Mouse (Mus musculus) forebrain, embryonic 11.5 days (tissue): Measurements from ENCODE around the gene Zap70. TPM values are rescaled to one million over a fixed set of nuclear protein-coding genes. Genes with fewer than 3 reads are reported as not detected.

Source experiments
- ATAC-seq: fragments of 200-750 bp; cut with Nextera tagmentation; replicated peaks from 2 replicates; pipeline ENCODE4 v1.8.0; 2017; ENCODE audit warnings: moderate TSS enrichment; ENCODE audit not compliant: low FRiP score
- DNase-seq: peaks from one replicate; pipeline ENCODE4 v3.0.0-alpha.2; 2017; ENCODE audit warnings: low spot score
- H3K27ac ChIP-seq: fragments of 300-500 bp; sonication (generic); 2 replicates; pipeline ENCODE4 v1.5.1; 2014; ENCODE audit warnings: low read depth, low read length
- H3K27me3 ChIP-seq: fragments of 300-500 bp; sonication (generic); 2 replicates; pipeline ENCODE4 v1.6.1; 2014; ENCODE audit warnings: mild to moderate bottlenecking, low read length, mixed read lengths; ENCODE audit not compliant: control insufficient read depth, insufficient read depth
- H3K36me3 ChIP-seq: fragments of 300-500 bp; sonication (generic); 2 replicates; pipeline ENCODE4 v1.6.1; 2014; ENCODE audit warnings: mild to moderate bottlenecking, low read length, moderate library complexity, mixed read lengths; ENCODE audit not compliant: control insufficient read depth, insufficient read depth
- H3K4me1 ChIP-seq: fragments of 300-500 bp; sonication (generic); replicated peaks from 2 replicates; pipeline ENCODE4 v1.6.1; 2014; ENCODE audit warnings: low read length, mixed read lengths; ENCODE audit not compliant: control insufficient read depth, insufficient read depth
- H3K4me2 ChIP-seq: fragments of 300-500 bp; sonication (generic); 2 replicates; pipeline ENCODE4 v1.6.1; 2014; ENCODE audit warnings: low read depth, mild to moderate bottlenecking, low read length, moderate library complexity, mixed read lengths; ENCODE audit not compliant: severe bottlenecking
- H3K4me3 ChIP-seq: fragments of 300-500 bp; sonication (generic); 2 replicates; pipeline ENCODE4 v1.5.1; 2014; ENCODE audit warnings: low read depth, low read length
- H3K9ac ChIP-seq: fragments of 300-500 bp; sonication (generic); 2 replicates; pipeline ENCODE4 v1.6.1; 2014; ENCODE audit warnings: low read length
- H3K9me3 ChIP-seq: fragments of 300-500 bp; sonication (generic); 2 replicates; pipeline ENCODE4 v1.6.1; 2016; ENCODE audit warnings: low read length, mixed read lengths; ENCODE audit not compliant: control insufficient read depth
- WGBS: fragments of 180-500 bp; shearing (Covaris S2); extraction: QIAGEN DNeasy Blood & Tissue Kit; methylation state at CpG from one replicate; pipeline ENCODE4 v1.1.7; 2014; 5-methylcytosine and 5-hydroxymethylcytosine counted together
- polyA plus RNA-seq: library from polyadenylated mRNA; unstranded; fragments of >200 nt; fragmentation: Nextera tagmentation; extraction: Ambion mirVana; gene quantifications from 2 replicates; pipeline ENCODE4 v1.2.1, GENCODE M21; 2014

Zap70 gene
- polyA plus RNA-seq: 0.37 and 0.44 TPM in 2 replicates

DNA sequence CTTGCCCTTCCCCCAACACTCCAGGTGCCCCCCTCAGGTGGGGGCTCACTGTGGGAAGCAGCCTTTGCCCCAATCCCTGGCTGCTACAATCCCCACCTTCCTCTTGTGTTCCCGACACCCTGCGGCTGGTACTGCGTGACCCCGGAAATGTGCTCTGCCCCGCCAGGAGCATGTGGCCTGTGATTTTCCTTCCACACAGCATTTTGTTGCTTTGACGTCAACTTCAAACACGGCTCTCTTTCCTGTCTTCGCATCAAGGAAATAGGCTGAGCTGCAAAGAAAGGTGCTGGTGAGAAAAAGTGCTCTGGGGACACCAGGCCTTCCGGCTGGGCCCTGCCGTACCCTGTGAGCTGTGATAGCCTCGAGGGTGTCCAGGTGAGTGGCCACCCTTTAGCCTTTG lies at the start of gene Zap70:
Gene Zap70, plus strand, starts transcription at position 231 of the 400 bp plus-strand sequence.
- no peaks in the 10 kb centered on the region for H3K36me3 ChIP-seq
- no peaks in the 10 kb centered on the region for H3K4me1 ChIP-seq
- DNase-seq: no peak
- H3K4me2 ChIP-seq: no peak within 1 kb of the TSS
- H3K27me3 ChIP-seq: no peaks in the 10 kb centered on the region
- ATAC-seq: no peak
- WGBS: 89% methylated on average over 11 of the region's 11 CpGs
- no peak within 1 kb of the TSS for H3K9ac ChIP-seq
- no peak within 1 kb of the TSS for H3K27ac ChIP-seq
- no peak within 1 kb of the TSS for H3K4me3 ChIP-seq
- no peaks in the 10 kb centered on the region for H3K9me3 ChIP-seq

- Histone ChIP-seq H3K36me3 (no peaks in the 10 kb centered on the region), H3K9ac (no peak within 1 kb of the TSS), H3K4me3 (no peak within 1 kb of the TSS), H3K27ac (no peak within 1 kb of the TSS), H3K9me3 (no peaks in the 10 kb centered on the region), H3K4me2 (no peak within 1 kb of the TSS), H3K27me3 (no peaks in the 10 kb centered on the region), H3K4me1 (no peaks in the 10 kb centered on the region)
- DNase-seq: no peak
- ATAC-seq: no peak
- 86% methylated on average over 5 of the region's 5 CpGs for WGBS
These were observed 47.3 kb upstream of the Zap70 start, which contains the start of gene Actr1b for GRCm38 (mm10) chr1:36714311-36714710. Actr1b (minus strand) TSS chr1:36714422.

DNA sequence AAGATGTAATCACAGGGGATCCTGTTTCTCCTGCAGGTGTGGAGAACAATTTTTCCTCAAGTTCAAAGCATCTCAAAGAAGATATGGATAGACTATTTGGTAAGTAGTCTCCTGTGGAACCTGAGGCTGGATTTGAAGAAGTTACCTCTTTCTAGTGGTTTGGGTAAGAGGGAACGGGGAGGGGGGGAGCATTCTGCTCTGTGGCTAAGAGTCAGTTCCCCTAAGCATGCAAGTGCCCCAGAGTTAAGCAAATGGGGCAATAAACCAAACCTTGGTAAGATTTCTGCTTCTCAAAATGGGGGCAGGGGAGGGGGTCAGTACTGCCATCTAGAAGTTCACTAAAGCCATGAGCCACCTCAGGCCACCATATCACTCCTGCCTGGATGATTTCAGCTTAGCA lies 42.8 kb upstream of the Zap70 start:
- Histone ChIP-seq H3K36me3 (no peaks in the 10 kb centered on the region), H3K9ac (no peak overlapping the region), H3K27me3 (no peaks in the 10 kb centered on the region), H3K4me3 (no peak overlapping the region), H3K27ac (no peak overlapping the region), H3K9me3 (no peaks in the 10 kb centered on the region), H3K4me2 (no peak overlapping the region), H3K4me1 (no peaks in the 10 kb centered on the region)
- WGBS: 95% methylated on average over 1 of the region's 1 CpGs
- DNase-seq (no peak), ATAC-seq (no peak)

DNA sequence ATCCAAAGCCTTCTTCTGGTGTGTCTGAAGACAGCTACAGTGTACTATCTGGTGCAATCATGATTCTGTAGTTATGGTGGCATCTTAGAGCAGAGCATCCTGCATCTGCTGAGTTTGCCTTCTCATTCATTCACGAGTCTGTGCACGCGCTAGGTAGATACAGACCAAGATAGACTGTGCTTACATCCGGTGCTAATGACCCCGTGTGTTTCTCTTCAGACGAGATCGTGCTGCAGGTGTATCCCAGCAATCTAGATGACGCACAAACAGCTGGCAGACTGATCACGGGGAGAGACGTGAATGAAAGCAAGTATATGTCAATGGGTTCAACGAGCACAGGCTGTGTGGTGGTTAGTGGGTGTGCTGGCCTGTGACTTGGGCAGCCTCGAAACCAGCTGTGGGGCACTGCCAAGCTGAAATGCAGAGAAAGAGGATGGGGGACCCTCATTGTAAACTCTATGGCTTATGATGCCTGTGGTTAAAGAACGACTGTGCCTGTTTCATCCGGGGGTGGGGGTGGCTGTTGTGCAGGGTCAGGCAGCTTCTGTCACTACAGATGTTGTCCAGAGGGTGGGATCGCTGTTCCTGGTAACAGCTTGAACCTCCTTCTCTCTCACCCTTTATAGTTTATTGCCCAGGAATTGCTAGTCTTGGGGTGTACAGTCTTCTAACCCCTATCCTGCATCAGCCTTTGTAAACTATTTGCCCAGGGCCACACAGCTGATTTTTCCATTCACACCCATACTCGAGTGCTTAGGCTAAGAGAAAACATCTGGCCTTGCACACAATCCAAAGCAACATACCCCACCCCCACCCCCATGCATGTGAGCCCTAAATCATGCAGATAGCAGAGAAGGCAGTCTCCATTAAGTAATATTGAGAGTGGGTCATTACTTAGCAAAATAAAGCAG lies 38.2 kb upstream of the Zap70 start:
- Histone ChIP-seq H3K9ac (no peak overlapping the region), H3K36me3 (no peaks in the 10 kb centered on the region), H3K4me2 (no peak overlapping the region), H3K4me1 (no peaks in the 10 kb centered on the region), H3K27ac (no peak overlapping the region), H3K4me3 (no peak overlapping the region), H3K27me3 (no peaks in the 10 kb centered on the region), H3K9me3 (no peaks in the 10 kb centered on the region)
- no peak for DNase-seq
- ATAC-seq: no peak
- 78% methylated on average over 16 of the region's 16 CpGs for WGBS

GRCm38 (mm10) chr1:36724057-36724431 lies 37.6 kb upstream of the Zap70 start:
- Histone ChIP-seq H3K4me1 (no peaks in the 10 kb centered on the region), H3K4me2 (no peak overlapping the region), H3K27ac (no peak overlapping the region), H3K9ac (no peak overlapping the region), H3K9me3 (no peaks in the 10 kb centered on the region), H3K36me3 (no peaks in the 10 kb centered on the region), H3K27me3 (no peaks in the 10 kb centered on the region), H3K4me3 (no peak overlapping the region)
- ATAC-seq (no peak), DNase-seq (no peak)
- 72% methylated on average over 4 of the region's 4 CpGs for WGBS

DNA sequence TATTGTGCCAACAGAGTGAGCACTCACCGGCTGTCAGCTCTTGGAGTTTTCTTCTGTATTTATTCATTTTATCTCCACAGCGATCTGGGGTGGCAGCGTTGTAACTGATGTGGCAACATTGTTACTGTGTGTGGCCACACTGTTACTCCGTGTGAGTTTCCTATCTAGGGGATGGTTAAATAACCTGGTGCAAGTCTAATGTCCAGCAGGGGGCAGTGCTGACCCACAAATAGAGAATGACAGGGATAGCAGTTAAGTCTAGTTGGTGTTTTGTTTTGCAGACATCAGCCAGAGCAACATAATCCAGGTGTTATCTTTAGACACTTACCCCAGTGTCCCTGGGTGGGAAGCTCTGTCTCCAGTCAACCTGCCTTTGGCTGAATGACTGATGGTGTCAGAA lies 24.3 kb upstream of the Zap70 start:
- no peaks in the 10 kb centered on the region for H3K36me3 ChIP-seq
- H3K4me1 ChIP-seq: no peaks in the 10 kb centered on the region
- H3K9me3 ChIP-seq: no peaks in the 10 kb centered on the region
- H3K27me3 ChIP-seq: no peaks in the 10 kb centered on the region
- no peak overlapping the region for H3K9ac ChIP-seq
- 13% methylated on average over 4 of the region's 4 CpGs for WGBS
- no peak overlapping the region for H3K4me3 ChIP-seq
- H3K27ac ChIP-seq: no peak overlapping the region
- peak; percentile 86 for DNase-seq
- ATAC-seq: no peak
- no peak overlapping the region for H3K4me2 ChIP-seq

GRCm38 (mm10) chr1:36739231-36739630 lies 22.4 kb upstream of the Zap70 start:
- DNase-seq (no peak), ATAC-seq (no peak)
- Histone ChIP-seq H3K9ac (no peak overlapping the region), H3K27me3 (no peaks in the 10 kb centered on the region), H3K27ac (no peak overlapping the region), H3K36me3 (no peaks in the 10 kb centered on the region), H3K4me1 (0 out of 2 replicates have a peak, but pooled peaks cover 1% of the 10 kb centered on the region), H3K4me2 (no peak overlapping the region), H3K4me3 (no peak overlapping the region), H3K9me3 (no peaks in the 10 kb centered on the region)
- 78% methylated on average over 5 of the region's 5 CpGs for WGBS

- H3K9ac ChIP-seq: no peak overlapping the region
- WGBS: 82% methylated on average over 9 of the region's 9 CpGs
- no peak overlapping the region for H3K27ac ChIP-seq
- no peak overlapping the region for H3K4me3 ChIP-seq
- no peaks in the 10 kb centered on the region for H3K27me3 ChIP-seq
- no peak overlapping the region for H3K4me2 ChIP-seq
- 0 out of 2 replicates have a peak, but pooled peaks cover 2% of the 10 kb centered on the region for H3K4me1 ChIP-seq
- DNase-seq: no peak
- no peaks in the 10 kb centered on the region for H3K9me3 ChIP-seq
- H3K36me3 ChIP-seq: no peaks in the 10 kb centered on the region
- no peak for ATAC-seq
These were observed 18.6 kb upstream of the Zap70 start for GRCm38 (mm10) chr1:36743046-36743445.
